Mouse (Mus musculus): ENCODE data around the gene 1700029I15Rik. TPM values are rescaled to one million over a fixed set of nuclear protein-coding genes. Genes with fewer than 3 reads are reported as not detected.

Gene 1700029I15Rik
- polyA plus RNA-seq, 1 experiment from 2014 or later = 9.5 TPM

DNA sequence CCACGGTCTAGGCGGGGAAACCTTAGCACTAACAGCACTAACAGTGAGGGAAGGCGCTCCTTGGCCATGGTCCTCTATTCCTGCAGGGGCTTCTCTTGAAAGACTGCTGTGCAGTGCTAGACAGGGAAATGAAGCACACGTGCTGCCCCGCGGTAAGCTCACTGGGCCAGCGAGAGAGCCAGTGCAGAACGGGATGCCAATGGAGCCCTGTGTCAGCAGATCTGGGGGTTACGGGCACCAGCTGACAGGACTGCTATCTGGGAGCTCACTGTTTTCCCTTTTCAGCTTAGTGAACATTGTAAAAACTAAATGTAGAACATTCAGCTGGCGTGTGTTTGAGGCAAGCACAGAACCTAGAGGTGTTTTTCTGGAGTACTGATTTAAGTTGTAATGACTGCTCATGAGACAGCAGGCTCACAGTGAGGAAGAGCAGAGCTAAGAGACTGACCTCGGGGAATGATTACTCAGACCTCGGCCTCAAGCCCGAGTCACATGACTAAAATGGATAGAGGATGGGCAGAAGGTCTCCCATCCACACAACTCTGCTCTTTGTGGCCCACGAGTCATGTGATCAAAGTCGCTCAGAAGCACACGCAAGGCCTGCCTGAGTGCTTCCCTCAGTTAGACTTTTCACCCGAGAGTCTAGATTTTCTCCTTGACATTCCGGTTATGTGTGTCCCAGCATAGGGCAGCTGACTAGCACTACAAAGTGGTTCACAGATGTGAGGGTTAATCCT is 26.1 kb downstream of the 1700029I15Rik start:
- Histone ChIP-seq H3K4me2 (ENCODE audit: low read length) (no peak overlapping the region), H3K4me3 (ENCODE audit: low read depth, low read length) (no peak overlapping the region), H3K27ac (ENCODE audit: low read length) (no peak overlapping the region), H3K27me3 (ENCODE audit: control insufficient read depth, insufficient read depth, low read depth, low read length) (no peaks in the 10 kb centered on the region), H3K9ac (ENCODE audit: low read depth, low read length) (no peak overlapping the region), H3K4me1 (ENCODE audit: control insufficient read depth, insufficient read depth, low read length) (no peaks in the 10 kb centered on the region), H3K9me3 (replicated peaks; ENCODE audit: control insufficient read depth, low read length, poor library complexity, severe bottlenecking) (no peaks in the 10 kb centered on the region), H3K36me3 (ENCODE audit: control insufficient read depth, insufficient read depth, low read length) (peaks cover 55% of the 10 kb centered on the region)
- ATAC-seq = no peak
- 90% methylated on average over 18 of the region's 18 CpGs for WGBS

DNA sequence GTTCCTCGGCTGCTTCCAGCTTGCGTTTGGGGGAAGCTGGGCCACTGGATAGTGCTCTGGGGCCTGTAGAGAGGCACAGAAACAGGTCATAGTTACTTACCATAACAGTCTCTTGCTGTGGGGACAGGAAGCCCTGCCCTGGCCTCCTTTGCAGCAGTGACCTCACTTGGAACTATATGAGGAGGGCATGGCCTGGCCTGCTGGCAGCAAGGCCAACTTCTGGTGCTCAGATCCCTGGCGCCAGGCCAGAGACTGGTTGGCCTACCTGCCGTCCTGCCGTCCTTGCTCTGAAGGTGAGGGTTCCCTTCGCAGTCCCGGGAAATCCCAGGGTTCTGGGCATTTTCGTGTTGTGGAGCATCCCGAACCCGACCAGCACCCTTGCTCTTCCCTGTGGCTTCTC is 29.4 kb downstream of the 1700029I15Rik start:
- no peak overlapping the region for H3K4me2 ChIP-seq (ENCODE audit: low read length)
- 92% methylated on average over 10 of the region's 10 CpGs for WGBS
- no peaks in the 10 kb centered on the region for H3K4me1 ChIP-seq (ENCODE audit: control insufficient read depth, insufficient read depth, low read length)
- no peak overlapping the region for H3K9ac ChIP-seq (ENCODE audit: low read depth, low read length)
- H3K27me3 ChIP-seq (ENCODE audit: control insufficient read depth, insufficient read depth, low read depth, low read length) = no peaks in the 10 kb centered on the region
- no peak overlapping the region for H3K4me3 ChIP-seq (ENCODE audit: low read depth, low read length)
- no peaks in the 10 kb centered on the region for H3K9me3 ChIP-seq (replicated peaks; ENCODE audit: control insufficient read depth, low read length, poor library complexity, severe bottlenecking)
- ATAC-seq = no peak
- H3K36me3 ChIP-seq (ENCODE audit: control insufficient read depth, insufficient read depth, low read length) = peaks cover 74% of the 10 kb centered on the region
- no peak overlapping the region for H3K27ac ChIP-seq (ENCODE audit: low read length)

DNA sequence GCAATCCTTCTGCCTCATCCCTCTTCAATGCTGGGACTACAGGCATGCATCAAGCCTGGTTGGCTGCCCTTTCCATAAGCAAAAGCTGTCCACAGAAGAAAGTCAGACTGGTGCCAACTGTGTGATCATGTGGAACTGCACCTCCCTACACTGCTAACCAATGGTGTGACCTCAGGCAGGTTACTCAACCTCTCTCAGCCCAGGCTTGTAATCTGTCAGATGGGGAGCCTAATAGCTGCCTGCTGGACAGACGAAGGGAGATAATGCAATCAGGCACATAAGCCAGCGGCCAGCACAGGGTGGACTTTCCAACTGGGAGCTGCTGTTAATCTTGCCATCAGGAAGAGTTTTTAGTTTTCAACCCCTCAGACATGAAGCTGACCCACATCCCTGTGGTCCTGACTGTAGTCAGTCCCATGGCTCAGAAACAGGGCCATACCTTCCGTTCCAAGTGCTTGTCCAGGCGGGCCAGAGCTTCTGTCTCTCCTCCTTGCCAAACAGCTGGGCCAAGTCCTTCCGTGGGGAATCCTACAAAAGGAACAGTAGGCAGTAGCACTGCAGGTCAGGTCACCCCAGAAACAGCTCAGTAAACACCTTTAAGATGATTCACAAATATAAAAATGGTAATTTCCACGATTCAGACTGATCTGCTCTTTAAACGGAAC is 39.5 kb downstream of the 1700029I15Rik start:
- H3K27ac ChIP-seq (ENCODE audit: low read length) = no peak overlapping the region
- 96% methylated on average over 7 of the region's 7 CpGs for WGBS
- H3K36me3 ChIP-seq (ENCODE audit: control insufficient read depth, insufficient read depth, low read length) = peaks cover 26% of the 10 kb centered on the region
- no peak overlapping the region for H3K9ac ChIP-seq (ENCODE audit: low read depth, low read length)
- no peak overlapping the region for H3K4me3 ChIP-seq (ENCODE audit: low read depth, low read length)
- H3K4me2 ChIP-seq (ENCODE audit: low read length) = no peak overlapping the region
- peaks cover 15% of the 10 kb centered on the region; the same call in 1 of the 2 replicates for H3K4me1 ChIP-seq (ENCODE audit: control insufficient read depth, insufficient read depth, low read length)
- no peak for ATAC-seq
- H3K27me3 ChIP-seq (ENCODE audit: control insufficient read depth, insufficient read depth, low read depth, low read length) = no peaks in the 10 kb centered on the region
- H3K9me3 ChIP-seq (replicated peaks; ENCODE audit: control insufficient read depth, low read length, poor library complexity, severe bottlenecking) = no peaks in the 10 kb centered on the region

DNA sequence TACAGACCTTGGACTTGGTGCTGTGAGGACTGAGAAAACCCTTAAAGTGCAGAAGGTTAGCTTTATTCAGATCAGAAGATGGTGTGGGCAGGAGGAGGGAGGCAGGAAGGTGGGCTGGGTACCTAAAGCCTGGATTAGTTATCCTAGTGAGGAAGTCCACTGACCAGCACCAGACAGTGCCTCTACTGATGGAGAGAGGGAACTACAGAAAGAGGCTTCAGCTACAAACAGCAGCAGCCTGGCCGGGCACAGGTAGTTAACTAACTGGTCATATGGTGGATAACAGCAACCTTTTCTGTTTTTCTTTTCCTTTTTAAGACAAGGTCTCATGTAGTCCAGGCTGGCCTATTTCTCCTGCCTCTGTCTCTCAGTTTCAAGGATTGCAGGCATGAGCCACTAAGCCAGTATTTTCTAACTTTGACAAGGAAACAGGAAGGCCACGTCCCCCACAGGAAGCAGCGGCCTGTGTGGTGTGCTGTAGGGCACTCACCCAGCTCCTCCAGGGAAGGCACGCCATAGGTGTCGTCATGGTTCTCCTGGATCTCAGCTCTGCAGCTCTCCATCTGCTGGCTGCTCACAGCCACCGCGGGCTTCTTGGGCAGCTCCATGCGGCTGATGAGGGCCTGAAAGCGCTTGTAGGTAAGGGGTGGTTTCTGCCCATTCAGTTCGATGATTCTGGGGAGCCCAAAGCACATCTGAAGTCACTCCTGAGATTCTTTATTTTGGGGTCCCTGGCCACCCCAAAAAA is 40.2 kb downstream of the 1700029I15Rik start:
- peaks cover 26% of the 10 kb centered on the region for H3K36me3 ChIP-seq (ENCODE audit: control insufficient read depth, insufficient read depth, low read length)
- no peak overlapping the region; the same call in 1 of the 2 replicates for H3K27ac ChIP-seq (ENCODE audit: low read length)
- no peaks in the 10 kb centered on the region for H3K9me3 ChIP-seq (replicated peaks; ENCODE audit: control insufficient read depth, low read length, poor library complexity, severe bottlenecking)
- no peaks in the 10 kb centered on the region for H3K27me3 ChIP-seq (ENCODE audit: control insufficient read depth, insufficient read depth, low read depth, low read length)
- H3K4me1 ChIP-seq (ENCODE audit: control insufficient read depth, insufficient read depth, low read length) = peaks cover 17% of the 10 kb centered on the region
- H3K4me2 ChIP-seq (ENCODE audit: low read length) = no peak overlapping the region
- H3K4me3 ChIP-seq (ENCODE audit: low read depth, low read length) = no peak overlapping the region
- ATAC-seq = no peak
- H3K9ac ChIP-seq (ENCODE audit: low read depth, low read length) = no peak overlapping the region
- WGBS = 73% methylated on average over 10 of the region's 10 CpGs

DNA sequence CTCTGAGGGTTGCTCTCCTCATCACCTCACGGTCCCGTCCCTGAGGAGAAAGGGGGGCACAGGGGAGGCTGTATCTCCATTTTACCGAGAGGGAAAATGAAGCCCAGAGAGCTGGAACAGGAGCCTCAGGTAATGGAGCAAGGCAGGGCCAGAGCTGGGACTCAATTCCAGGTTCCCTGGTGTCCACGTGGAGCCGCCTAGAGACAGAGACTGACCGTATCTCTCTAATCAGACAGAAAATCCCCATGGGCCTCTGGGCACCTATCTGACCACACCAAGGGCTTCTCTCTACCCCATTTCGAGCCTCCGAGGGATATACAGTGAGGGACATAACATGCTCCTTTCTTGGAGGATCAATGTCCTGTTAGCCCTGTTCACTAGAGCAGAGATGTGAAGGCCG is 40.8 kb downstream of the 1700029I15Rik start:
- no peak overlapping the region for H3K4me3 ChIP-seq (ENCODE audit: low read depth, low read length)
- no peak overlapping the region for H3K4me2 ChIP-seq (ENCODE audit: low read length)
- 92% methylated on average over 9 of the region's 9 CpGs for whole genome bisulfite sequencing
- no peaks in the 10 kb centered on the region for H3K27me3 ChIP-seq (ENCODE audit: control insufficient read depth, insufficient read depth, low read depth, low read length)
- H3K9me3 ChIP-seq (replicated peaks; ENCODE audit: control insufficient read depth, low read length, poor library complexity, severe bottlenecking) = no peaks in the 10 kb centered on the region
- peaks cover 24% of the 10 kb centered on the region for H3K36me3 ChIP-seq (ENCODE audit: control insufficient read depth, insufficient read depth, low read length)
- H3K9ac ChIP-seq (ENCODE audit: low read depth, low read length) = no peak overlapping the region
- H3K4me1 ChIP-seq (ENCODE audit: control insufficient read depth, insufficient read depth, low read length) = peaks cover 20% of the 10 kb centered on the region
- no peak for ATAC-seq
- peak overlapping the region; percentile 78; the same call in 1 of the 2 replicates for H3K27ac ChIP-seq (ENCODE audit: low read length)

DNA sequence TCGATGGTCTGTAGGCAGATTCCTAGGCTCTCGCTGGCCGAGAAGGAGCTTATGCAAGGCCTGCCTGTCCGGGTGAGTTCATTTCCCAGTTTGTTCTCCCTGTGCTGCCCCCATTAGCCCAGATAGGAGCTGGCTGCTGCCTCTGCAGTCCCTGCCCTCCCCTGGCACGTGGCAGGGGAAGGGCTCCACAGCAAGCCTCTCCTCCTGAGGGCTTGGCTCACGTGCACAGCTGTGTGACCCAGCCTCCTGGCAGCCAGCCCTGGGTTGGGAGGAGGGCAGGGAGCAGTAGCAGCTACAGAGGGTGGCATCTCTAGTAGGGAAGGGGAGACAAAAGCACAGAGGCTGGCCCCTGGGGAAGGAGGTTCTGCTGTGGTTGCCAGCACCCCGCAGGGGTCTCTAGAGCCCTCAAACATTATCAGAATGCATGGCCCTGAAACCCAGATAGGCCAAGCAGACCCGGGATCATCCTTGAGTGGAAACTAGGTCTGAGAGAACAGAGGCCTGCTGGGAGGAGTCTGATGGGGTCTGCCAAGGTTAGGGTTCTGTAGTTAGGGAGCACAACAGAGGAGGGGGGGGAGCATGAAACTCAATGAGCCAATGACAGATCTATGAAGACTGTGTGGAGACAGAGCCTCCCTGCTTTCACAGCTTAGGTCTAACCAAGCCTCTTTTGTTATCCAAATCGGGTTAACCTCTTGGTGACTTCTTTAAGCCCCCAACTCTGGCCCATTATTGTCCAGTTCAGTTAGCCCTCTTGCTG is 41.5 kb downstream of the 1700029I15Rik start:
- Histone ChIP-seq H3K27me3 (ENCODE audit: control insufficient read depth, insufficient read depth, low read depth, low read length) (no peaks in the 10 kb centered on the region), H3K4me1 (ENCODE audit: control insufficient read depth, insufficient read depth, low read length) (peaks cover 25% of the 10 kb centered on the region), H3K9ac (ENCODE audit: low read depth, low read length) (no peak overlapping the region), H3K27ac (ENCODE audit: low read length) (peak overlapping the region; percentile 78), H3K4me3 (ENCODE audit: low read depth, low read length) (no peak overlapping the region), H3K4me2 (ENCODE audit: low read length) (no peak overlapping the region), H3K9me3 (replicated peaks; ENCODE audit: control insufficient read depth, low read length, poor library complexity, severe bottlenecking) (no peaks in the 10 kb centered on the region), H3K36me3 (ENCODE audit: control insufficient read depth, insufficient read depth, low read length) (peaks cover 24% of the 10 kb centered on the region)
- peak; percentile 43; the same call in 1 of the 2 replicates for ATAC-seq
- 53% methylated on average over 9 of the region's 9 CpGs for WGBS

DNA sequence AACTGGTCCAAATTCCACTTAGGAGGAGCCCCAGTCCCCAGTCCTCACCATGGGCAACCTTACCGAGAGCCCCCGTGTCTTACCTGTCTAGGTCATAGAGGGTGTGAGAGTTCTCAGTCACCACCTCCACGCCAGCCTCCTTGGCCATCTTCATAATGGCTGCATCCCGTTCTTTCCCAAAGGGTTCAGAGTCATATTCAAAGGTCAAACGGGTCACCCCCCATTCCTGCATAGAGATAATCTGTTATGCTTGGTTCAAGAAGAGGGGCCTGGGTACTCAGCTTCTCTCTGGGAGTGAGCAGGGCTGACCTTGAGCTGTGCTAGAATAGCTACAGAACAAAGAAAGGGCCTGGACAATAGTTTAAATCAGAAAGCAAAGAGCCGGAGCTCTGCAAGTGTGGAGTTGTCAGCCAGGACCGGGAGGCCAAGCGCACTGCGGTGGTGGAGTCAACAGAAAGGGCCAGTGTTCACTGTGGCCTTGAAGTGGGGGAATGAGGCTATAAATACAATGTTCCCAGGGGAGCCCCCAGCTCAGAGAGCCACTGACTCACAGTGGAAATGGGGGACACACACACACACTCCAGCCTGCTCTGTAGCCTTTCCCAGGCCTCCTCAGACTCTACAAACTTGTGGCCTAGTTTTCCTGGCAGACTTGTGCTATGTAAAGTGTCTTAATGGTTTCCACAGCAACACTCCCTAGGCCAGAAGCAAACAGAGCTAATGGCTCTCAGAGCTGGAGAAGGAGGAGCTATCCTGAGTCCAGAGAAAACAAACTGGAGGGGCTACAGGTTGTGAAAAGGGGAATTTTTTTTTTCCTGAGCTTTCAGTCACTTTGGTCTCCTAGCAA is 42.3 kb downstream of the 1700029I15Rik start:
- Histone ChIP-seq H3K4me1 (ENCODE audit: control insufficient read depth, insufficient read depth, low read length) (peaks cover 25% of the 10 kb centered on the region), H3K9ac (ENCODE audit: low read depth, low read length) (no peak overlapping the region), H3K4me2 (ENCODE audit: low read length) (no peak overlapping the region), H3K36me3 (ENCODE audit: control insufficient read depth, insufficient read depth, low read length) (peaks cover 24% of the 10 kb centered on the region), H3K4me3 (ENCODE audit: low read depth, low read length) (no peak overlapping the region), H3K27ac (ENCODE audit: low read length) (peak overlapping the region; percentile 78), H3K9me3 (replicated peaks; ENCODE audit: control insufficient read depth, low read length, poor library complexity, severe bottlenecking) (no peaks in the 10 kb centered on the region), H3K27me3 (ENCODE audit: control insufficient read depth, insufficient read depth, low read depth, low read length) (no peaks in the 10 kb centered on the region)
- peak; percentile 68 for ATAC-seq
- WGBS = 31% methylated on average over 9 of the region's 9 CpGs

DNA sequence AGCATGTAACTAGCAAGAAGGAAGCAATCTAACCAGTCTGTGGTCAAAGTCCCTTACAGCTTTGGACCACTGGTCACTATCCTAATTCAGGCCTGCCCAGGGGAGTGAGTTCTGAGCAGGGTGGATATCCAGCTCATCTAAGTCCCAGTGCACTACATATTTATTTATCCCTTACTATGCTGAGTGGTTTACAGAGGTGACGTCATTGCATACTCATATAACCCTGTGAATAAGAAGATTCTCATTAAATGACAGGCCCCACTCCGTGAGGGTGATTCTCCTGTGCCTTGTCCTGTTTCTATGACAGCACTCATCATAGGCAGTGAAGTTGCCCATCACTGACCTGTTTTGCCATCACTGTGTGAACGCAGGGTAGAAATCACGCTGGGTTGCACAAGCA is 43.0 kb downstream of the 1700029I15Rik start:
- H3K4me3 ChIP-seq (ENCODE audit: low read depth, low read length) = no peak overlapping the region
- peaks cover 26% of the 10 kb centered on the region for H3K4me1 ChIP-seq (ENCODE audit: control insufficient read depth, insufficient read depth, low read length)
- WGBS = 55% methylated on average over 4 of the region's 4 CpGs
- H3K36me3 ChIP-seq (ENCODE audit: control insufficient read depth, insufficient read depth, low read length) = peaks cover 19% of the 10 kb centered on the region
- H3K9me3 ChIP-seq (replicated peaks; ENCODE audit: control insufficient read depth, low read length, poor library complexity, severe bottlenecking) = no peaks in the 10 kb centered on the region
- H3K27ac ChIP-seq (ENCODE audit: low read length) = peak overlapping the region; percentile 77
- no peak overlapping the region for H3K4me2 ChIP-seq (ENCODE audit: low read length)
- H3K9ac ChIP-seq (ENCODE audit: low read depth, low read length) = peak overlapping the region; percentile 26
- no peak for ATAC-seq
- H3K27me3 ChIP-seq (ENCODE audit: control insufficient read depth, insufficient read depth, low read depth, low read length) = no peaks in the 10 kb centered on the region

Measured in midbrain, embryonic 16.5 days (tissue).